Mouse (Mus musculus): ENCODE measurements at regions not wholly inside any gene's neighbourhood (a gene's known extent, or its start where the extent isn't known, plus 50 kb on each side); places are given as distances from the start of the nearest gene placed in this dataset.

- TF ChIP-seq POLR2A (IDR thresholded peaks at IDR 0.05; ENCODE audit: borderline replicate concordance, extremely low read depth, insufficient read depth, insufficient read length, poor library complexity, severe bottlenecking): no peak
- TF ChIP-seq CTCF (IDR thresholded peaks at IDR 0.05; ENCODE audit: borderline replicate concordance, extremely low read depth, insufficient read depth, insufficient read length): no peak
Measured at GRCm38 (mm10) chr9:87964508-87964907, 233.4 kb upstream of the Tbx18 start.

DNA sequence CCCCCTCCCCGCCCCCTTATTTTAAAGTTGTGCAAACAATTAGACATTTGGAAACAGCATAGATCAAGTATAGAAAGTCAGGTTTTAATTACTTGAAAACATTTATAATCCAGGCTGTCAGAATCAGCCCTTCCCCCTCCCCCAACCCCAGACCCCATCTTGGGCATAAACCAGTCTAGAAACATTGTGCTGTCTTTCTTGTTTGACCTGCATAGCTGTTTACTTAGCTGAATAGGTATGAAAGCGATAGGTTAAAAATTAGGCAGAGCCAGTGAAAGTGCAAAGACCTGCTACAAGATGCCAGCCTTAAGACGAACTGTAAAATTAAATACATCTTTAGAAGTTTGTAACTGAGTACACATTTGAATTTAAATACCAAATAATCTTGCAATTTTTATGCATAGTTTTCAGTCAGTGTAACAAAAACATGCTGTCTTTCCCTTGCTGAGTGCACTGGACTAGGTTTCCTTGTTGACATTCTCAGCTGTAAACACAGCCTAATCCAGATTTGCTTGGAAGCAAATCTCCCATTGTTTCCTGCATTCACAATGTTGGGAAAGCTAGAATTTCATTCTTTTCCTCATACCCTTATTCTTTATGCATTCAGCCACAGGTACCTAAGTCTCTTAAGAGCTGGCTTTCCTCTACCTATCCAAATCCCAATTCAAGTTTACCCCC is 234.2 kb upstream of the Tbx18 start:
- no peak for DNase-seq (ENCODE audit: low read depth)
- TF ChIP-seq POLR2A (IDR thresholded peaks at IDR 0.05; ENCODE audit: borderline replicate concordance, extremely low read depth, insufficient read depth, insufficient read length, poor library complexity, severe bottlenecking) (no peak), CTCF (IDR thresholded peaks at IDR 0.05; ENCODE audit: borderline replicate concordance, extremely low read depth, insufficient read depth, insufficient read length) (no peak)

More at GRCm38 (mm10) chr9:87964508-87964907, 233.4 kb upstream of the Tbx18 start:
- DNase-seq (ENCODE audit: low read depth): no peak

GRCm38 (mm10) chr9:87968190-87969082 is 237.4 kb upstream of the Tbx18 start:
- peak; percentile 14 for DNase-seq (ENCODE audit: low read depth)
- no peak for TF ChIP-seq POLR2A (IDR thresholded peaks at IDR 0.05; ENCODE audit: borderline replicate concordance, extremely low read depth, insufficient read depth, insufficient read length, poor library complexity, severe bottlenecking)
- no peak for TF ChIP-seq CTCF (IDR thresholded peaks at IDR 0.05; ENCODE audit: borderline replicate concordance, extremely low read depth, insufficient read depth, insufficient read length)

DNA sequence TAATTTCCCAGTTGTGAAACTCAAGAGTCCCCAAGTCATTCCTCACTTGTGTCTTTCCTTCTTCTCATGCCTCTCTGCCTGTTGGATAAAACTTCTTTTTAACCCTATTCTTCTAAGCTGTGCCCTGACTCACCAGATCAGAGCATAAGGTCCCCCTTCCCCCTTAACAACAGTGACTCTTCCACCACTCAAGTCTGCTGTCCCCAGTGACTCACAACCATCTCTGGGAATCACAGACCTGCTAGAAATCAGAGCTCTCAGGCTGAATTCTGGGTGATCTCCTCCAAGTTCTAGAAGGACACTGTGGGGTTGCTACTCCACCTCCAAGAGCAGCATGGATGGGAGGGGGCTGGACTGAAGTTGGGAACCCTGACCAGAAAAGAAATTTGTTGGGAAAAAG is 239.5 kb upstream of the Tbx18 start:
- DNase-seq (ENCODE audit: low read depth): no peak
- TF ChIP-seq POLR2A (IDR thresholded peaks at IDR 0.05; ENCODE audit: borderline replicate concordance, extremely low read depth, insufficient read depth, insufficient read length, poor library complexity, severe bottlenecking): no peak
- no peak for TF ChIP-seq CTCF (IDR thresholded peaks at IDR 0.05; ENCODE audit: borderline replicate concordance, extremely low read depth, insufficient read depth, insufficient read length)

- no peak for TF ChIP-seq CTCF (IDR thresholded peaks at IDR 0.05; ENCODE audit: borderline replicate concordance, extremely low read depth, insufficient read depth, insufficient read length)
- no peak for TF ChIP-seq POLR2A (IDR thresholded peaks at IDR 0.05; ENCODE audit: borderline replicate concordance, extremely low read depth, insufficient read depth, insufficient read length, poor library complexity, severe bottlenecking)
- DNase-seq (ENCODE audit: low read depth): no peak
Measured at GRCm38 (mm10) chr9:87971791-87972190, 240.7 kb upstream of the Tbx18 start.

DNA sequence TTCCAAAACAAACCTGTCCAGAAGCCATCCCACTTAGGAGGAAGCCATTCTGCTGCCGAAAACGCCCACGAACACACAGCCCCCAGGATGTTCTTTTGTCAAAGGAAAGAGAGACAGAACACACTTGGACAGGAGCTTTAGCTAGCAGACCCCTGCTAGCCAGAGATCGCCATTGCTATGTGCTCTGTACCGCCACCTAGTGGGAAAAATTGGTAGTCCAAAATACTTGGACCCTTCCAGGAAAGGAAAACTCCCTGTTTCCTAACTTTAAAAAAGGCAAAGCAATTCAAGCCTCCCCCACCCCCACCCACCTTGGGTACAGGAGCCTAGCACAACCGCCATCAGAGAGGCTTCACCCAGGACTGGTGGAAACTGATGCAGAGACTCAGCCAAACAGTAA is 242.5 kb upstream of the Tbx18 start:
- TF ChIP-seq POLR2A (IDR thresholded peaks at IDR 0.05; ENCODE audit: borderline replicate concordance, extremely low read depth, insufficient read depth, insufficient read length, poor library complexity, severe bottlenecking) (no peak), CTCF (IDR thresholded peaks at IDR 0.05; ENCODE audit: borderline replicate concordance, extremely low read depth, insufficient read depth, insufficient read length) (peak; percentile 61; the same call in 1 of the 2 replicates)
- DNase-seq (ENCODE audit: low read depth): peak; percentile 13

DNA sequence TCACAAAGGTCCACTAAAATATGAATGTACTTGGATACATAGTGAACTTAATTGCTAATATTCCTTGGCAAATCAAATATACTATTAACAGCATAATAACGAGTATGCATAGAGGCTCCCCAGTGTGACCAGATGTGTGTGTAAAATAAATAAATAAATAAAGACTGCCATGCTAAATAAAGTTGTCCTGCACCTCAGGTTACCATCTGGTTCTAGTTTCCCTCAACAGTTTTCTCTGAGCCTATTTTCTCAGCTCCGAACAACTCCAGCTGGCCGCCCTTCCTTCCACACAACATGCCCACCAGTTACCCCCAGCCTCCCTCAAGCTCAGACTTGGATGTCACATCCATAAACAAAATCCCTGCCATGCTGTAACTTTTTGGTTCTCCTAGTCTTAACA is 253.8 kb upstream of the Tbx18 start:
- DNase-seq (ENCODE audit: low read depth): peak; percentile 64

DNA sequence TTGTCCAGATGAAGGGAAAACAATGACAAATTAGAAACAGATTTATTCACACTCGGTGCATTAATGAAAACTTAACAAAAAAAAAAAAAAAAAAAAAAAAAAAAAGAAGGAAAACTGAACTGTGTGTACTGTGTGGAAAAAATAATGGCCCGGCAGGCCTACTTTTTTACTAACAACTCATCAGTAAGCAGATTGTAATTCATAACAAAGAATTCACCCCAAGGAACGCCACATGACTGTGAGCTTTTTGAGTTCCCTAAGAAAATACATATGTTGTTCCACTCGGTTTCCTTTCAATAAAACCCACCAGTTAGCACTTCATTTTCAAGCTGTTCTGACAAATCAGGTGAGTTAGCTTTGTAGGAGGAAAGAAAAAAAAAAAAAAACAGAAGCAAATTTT is 254.4 kb upstream of the Tbx18 start:
- peak; percentile 49 for DNase-seq (ENCODE audit: low read depth)
- no peak for TF ChIP-seq POLR2A (IDR thresholded peaks at IDR 0.05; ENCODE audit: borderline replicate concordance, extremely low read depth, insufficient read depth, insufficient read length, poor library complexity, severe bottlenecking)

More for the DNA sequence above, 253.8 kb upstream of the Tbx18 start:
- TF ChIP-seq POLR2A (IDR thresholded peaks at IDR 0.05; ENCODE audit: borderline replicate concordance, extremely low read depth, insufficient read depth, insufficient read length, poor library complexity, severe bottlenecking) (no peak), CTCF (IDR thresholded peaks at IDR 0.05; ENCODE audit: borderline replicate concordance, extremely low read depth, insufficient read depth, insufficient read length) (no peak)

DNA sequence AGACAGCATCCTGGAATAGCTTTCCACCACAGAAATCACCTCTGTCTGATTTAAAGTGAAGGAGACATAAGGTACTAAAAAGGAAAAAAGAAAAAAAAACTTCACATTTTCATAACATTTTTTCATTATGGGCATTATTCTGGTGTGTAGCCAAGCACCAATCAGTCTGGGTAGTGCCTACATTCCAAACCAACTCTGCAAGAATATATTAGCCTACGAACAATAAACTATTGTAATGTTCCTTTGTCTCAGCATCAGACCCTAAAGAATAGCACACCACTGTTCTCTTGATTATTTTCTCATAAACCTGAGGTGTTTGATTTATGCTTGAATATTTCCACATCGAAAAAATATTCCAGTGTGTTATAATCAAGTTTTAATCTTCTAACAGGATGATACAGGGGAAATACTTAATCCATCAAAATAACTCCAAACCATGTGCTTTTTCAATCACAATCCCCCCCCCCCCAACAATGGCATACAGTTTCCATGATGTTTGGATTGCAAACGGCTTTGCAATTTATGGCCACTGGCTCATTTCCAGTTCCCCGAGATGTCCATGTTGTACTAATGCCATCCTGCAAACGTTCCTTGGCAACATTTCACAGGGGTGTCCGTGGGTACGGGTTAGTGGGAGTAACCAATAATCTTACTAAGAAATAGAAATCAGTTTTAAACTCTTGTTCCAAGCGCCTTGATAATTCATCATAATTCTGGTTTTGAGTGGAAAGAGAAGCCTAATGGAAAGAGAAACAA is 275.1 kb upstream of the Tbx18 start:
- peak; percentile 41 for DNase-seq (ENCODE audit: low read depth)
- TF ChIP-seq POLR2A (IDR thresholded peaks at IDR 0.05; ENCODE audit: borderline replicate concordance, extremely low read depth, insufficient read depth, insufficient read length, poor library complexity, severe bottlenecking) (no peak), CTCF (IDR thresholded peaks at IDR 0.05; ENCODE audit: borderline replicate concordance, extremely low read depth, insufficient read depth, insufficient read length) (no peak)

DNA sequence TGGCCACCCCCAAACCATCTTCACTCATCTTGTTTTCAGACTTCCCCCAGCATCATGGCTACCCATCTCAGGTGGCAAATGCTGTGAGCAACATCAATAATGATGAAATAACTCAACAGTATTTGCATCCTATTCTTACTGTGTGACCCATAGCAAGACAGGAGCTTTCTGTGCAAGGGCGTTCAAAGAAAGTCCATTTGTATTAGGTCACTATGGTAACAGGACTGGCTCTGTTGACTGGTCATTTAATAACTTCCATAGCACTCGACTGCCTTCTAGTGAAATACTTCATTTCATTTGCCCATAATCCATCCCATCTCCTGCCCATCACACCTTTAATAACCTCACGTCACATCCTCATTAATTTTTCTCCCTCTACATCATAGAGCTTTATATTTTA is 292.7 kb upstream of the Tbx18 start:
- no peak for TF ChIP-seq POLR2A (IDR thresholded peaks at IDR 0.05; ENCODE audit: borderline replicate concordance, extremely low read depth, insufficient read depth, insufficient read length, poor library complexity, severe bottlenecking)
- no peak for TF ChIP-seq CTCF (IDR thresholded peaks at IDR 0.05; ENCODE audit: borderline replicate concordance, extremely low read depth, insufficient read depth, insufficient read length)
- DNase-seq (ENCODE audit: low read depth): no peak

DNA sequence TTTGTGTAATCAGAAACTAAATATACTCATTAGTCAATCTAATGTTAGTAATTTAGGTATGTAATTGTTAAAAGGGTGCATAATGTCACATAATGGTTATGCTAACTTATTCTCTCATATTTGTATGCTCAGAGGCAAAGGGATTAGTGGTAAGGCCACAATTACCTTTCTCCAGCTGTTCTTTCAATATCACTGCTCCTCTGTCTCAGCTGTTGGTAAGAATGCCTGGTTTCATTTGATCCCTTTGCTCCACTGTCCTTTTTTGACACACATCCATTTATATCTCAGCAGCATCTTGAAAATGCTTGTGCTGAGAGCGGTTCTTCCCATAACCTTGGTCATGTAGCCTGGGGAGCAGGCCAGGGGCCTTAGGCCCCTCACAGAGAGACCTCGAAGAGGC is 294.9 kb upstream of the Tbx18 start:
- TF ChIP-seq CTCF (IDR thresholded peaks at IDR 0.05; ENCODE audit: borderline replicate concordance, extremely low read depth, insufficient read depth, insufficient read length) (no peak), POLR2A (IDR thresholded peaks at IDR 0.05; ENCODE audit: borderline replicate concordance, extremely low read depth, insufficient read depth, insufficient read length, poor library complexity, severe bottlenecking) (no peak)
- no peak for DNase-seq (ENCODE audit: low read depth)
